Mouse (Mus musculus) neural tube, embryonic 11.5 days (tissue): ENCODE results near the gene Kcnj14. TPM values are rescaled to one million over a fixed set of nuclear protein-coding genes. Genes with fewer than 3 reads are reported as not detected.

Experiments
- ATAC-seq: fragments of 200-750 bp; cut with Nextera tagmentation; 2 replicates; pipeline ENCODE4 v1.8.0; 2017; ENCODE audit warnings: moderate number of reproducible peaks, mild to moderate bottlenecking, moderate TSS enrichment, moderate library complexity; ENCODE audit not compliant: insufficient read depth, low FRiP score, low TSS enrichment
- DNase-seq: peaks from one replicate; pipeline ENCODE4 v3.0.0-alpha.2; 2015; ENCODE audit warnings: low spot score
- H3K27ac ChIP-seq: fragments of 300-500 bp; sonication (generic); 2 replicates; pipeline ENCODE4 v1.5.1; 2014; ENCODE audit warnings: low read depth, mild to moderate bottlenecking, low read length
- H3K27me3 ChIP-seq: fragments of 300-500 bp; sonication (generic); 2 replicates; pipeline ENCODE4 v1.6.1; 2014; ENCODE audit warnings: mild to moderate bottlenecking, low read length, mixed read lengths; ENCODE audit not compliant: control insufficient read depth, insufficient read depth
- H3K36me3 ChIP-seq: fragments of 300-500 bp; sonication (generic); 2 replicates; pipeline ENCODE4 v1.6.1; 2014; ENCODE audit warnings: mild to moderate bottlenecking, low read length, moderate library complexity, mixed read lengths; ENCODE audit not compliant: control insufficient read depth, insufficient read depth
- H3K4me1 ChIP-seq: fragments of 300-500 bp; sonication (generic); 2 replicates; pipeline ENCODE4 v1.6.1; 2014; ENCODE audit warnings: low read length, mixed read lengths; ENCODE audit not compliant: control insufficient read depth, insufficient read depth
- H3K4me2 ChIP-seq: fragments of 300-500 bp; sonication (generic); 2 replicates; pipeline ENCODE4 v1.6.1; 2014; ENCODE audit warnings: low read depth, mild to moderate bottlenecking, moderate library complexity
- H3K4me3 ChIP-seq: fragments of 300-500 bp; sonication (generic); 2 replicates; pipeline ENCODE4 v1.5.1; 2014; ENCODE audit warnings: low read depth, low read length
- H3K9ac ChIP-seq: fragments of 300-500 bp; sonication (generic); 2 replicates; pipeline ENCODE4 v1.6.1; 2014; ENCODE audit warnings: mild to moderate bottlenecking, low read length
- H3K9me3 ChIP-seq: fragments of 300-500 bp; sonication (generic); 2 replicates; pipeline ENCODE4 v1.6.1; 2016; ENCODE audit warnings: low read length; ENCODE audit not compliant: control insufficient read depth
- WGBS: fragments of 180-500 bp; shearing (Covaris S2); extraction: QIAGEN DNeasy Blood & Tissue Kit; methylation state at CpG from one replicate; pipeline ENCODE4 v1.1.7; 2014; 5-methylcytosine and 5-hydroxymethylcytosine counted together
- polyA plus RNA-seq: library from polyadenylated mRNA; unstranded; fragments of >200 nt; fragmentation: Nextera tagmentation; extraction: Ambion mirVana; gene quantifications from 2 replicates; pipeline ENCODE4 v1.2.1, GENCODE M21; 2014

Kcnj14 gene
- polyA plus RNA-seq, 1 experiment from 2014 or later, result 0.88 TPM

DNA sequence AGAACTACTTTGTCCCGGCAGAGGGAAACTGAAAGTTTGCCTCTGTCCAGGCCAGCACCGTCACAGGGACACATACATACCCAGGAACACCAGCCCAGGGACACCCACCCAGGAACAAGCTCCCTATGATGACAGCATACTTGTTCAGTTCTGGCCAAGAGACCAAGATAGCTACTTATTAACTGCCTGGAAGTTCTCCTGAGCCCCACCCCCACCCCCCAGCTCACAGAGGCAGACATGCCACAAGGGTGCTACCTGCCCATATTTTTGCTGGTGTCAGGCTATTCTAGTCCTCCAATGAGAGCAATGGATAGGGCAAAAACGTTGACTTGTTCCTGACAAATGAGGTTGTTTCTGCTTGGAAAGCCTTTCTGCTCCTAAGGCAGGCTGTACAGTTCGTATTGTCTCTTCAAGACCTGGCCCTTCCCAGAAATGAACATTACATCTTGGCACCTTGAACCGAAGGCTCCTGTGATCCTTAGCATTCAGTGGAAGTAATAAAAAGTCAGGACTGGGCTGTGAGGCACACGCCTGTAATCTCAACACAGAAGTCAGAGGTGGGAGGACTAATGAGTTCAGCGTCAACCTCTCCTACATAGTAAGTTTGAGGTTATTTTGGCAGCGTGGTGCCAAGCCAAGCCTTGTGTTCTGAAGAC, 54.0 kb downstream of the Kcnj14 start:
- 73% methylated on average over 8 of the region's 8 CpGs for WGBS
- H3K9ac ChIP-seq, result no peak overlapping the region
- H3K4me3 ChIP-seq, result no peak overlapping the region
- ATAC-seq (no peak), DNase-seq (no peak)
- no peak overlapping the region for H3K4me2 ChIP-seq
- H3K9me3 ChIP-seq, result no peaks in the 10 kb centered on the region
- H3K36me3 ChIP-seq, result no peaks in the 10 kb centered on the region
- H3K27me3 ChIP-seq, result no peaks in the 10 kb centered on the region
- no peaks in the 10 kb centered on the region for H3K4me1 ChIP-seq
- H3K27ac ChIP-seq, result no peak overlapping the region

DNA sequence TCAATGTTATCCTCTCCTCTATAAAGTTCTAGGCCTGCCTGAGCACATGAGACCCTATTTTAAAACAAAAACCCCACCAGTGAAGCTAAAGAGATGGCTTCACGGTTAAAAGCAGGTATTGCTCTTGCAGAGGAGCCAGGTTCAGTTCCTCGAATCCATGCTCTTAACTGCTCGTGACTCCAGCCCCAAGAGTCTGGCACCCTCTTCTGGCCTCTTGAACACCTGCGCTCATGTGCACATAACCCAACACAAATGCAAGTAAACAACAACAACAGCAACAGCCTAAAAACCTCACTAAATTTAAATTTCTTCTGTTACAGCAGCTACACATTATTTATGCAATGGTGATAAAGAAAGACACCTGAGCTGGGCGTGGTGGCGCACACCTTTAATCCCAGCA, 57.1 kb downstream of the Kcnj14 start:
- ATAC-seq (no peak), DNase-seq (no peak)
- Histone ChIP-seq H3K4me3 (no peak overlapping the region), H3K27ac (no peak overlapping the region), H3K9me3 (no peaks in the 10 kb centered on the region), H3K9ac (no peak overlapping the region), H3K4me1 (no peaks in the 10 kb centered on the region), H3K27me3 (no peaks in the 10 kb centered on the region), H3K36me3 (no peaks in the 10 kb centered on the region), H3K4me2 (no peak overlapping the region)
- WGBS, result 89% methylated on average over 6 of the region's 6 CpGs

DNA sequence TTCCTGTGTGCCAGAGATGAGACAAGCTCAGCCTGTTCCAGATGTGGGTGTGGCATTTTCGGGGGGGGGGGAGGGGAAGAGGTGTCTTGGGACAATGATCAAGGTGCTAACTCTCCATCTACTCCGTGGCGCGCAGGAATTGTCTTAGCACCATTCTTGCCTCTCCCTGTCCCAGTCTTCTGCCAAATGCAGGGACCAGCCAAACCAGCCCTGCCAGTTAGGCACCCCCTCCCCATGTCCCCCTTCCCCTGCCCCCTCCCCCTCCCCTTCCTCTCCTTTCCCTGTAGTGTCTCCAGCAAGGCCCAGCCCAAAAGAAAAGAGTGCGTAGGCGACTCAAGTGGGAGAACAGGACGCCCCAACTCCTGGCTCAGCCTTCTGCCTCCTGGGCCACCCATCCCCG, 57.8 kb downstream of the Kcnj14 start:
- DNase-seq, result no peak
- Histone ChIP-seq H3K4me2 (no peak overlapping the region), H3K9me3 (no peaks in the 10 kb centered on the region), H3K9ac (no peak overlapping the region), H3K27ac (no peak overlapping the region), H3K27me3 (no peaks in the 10 kb centered on the region), H3K36me3 (no peaks in the 10 kb centered on the region), H3K4me1 (no peaks in the 10 kb centered on the region), H3K4me3 (no peak overlapping the region)
- WGBS, result 60% methylated on average over 7 of the region's 8 CpGs
- no peak for ATAC-seq

Other genes starting within 250 kb of the Kcnj14 start
- not detected in 2 replicates for gene Fgf21, start 209.3 kb downstream of the Kcnj14 start, polyA plus RNA-seq
- not detected in 2 replicates for gene Fut1, start 207.5 kb downstream of the Kcnj14 start, polyA plus RNA-seq
- not detected in 2 replicates for gene Izumo1, start 203.0 kb downstream of the Kcnj14 start, polyA plus RNA-seq
- gene Rasip1, start 197.3 kb downstream of the Kcnj14 start, polyA plus RNA-seq, result 5.7 and 7.5 TPM in 2 replicates
- 2.9 and 5.6 TPM in 2 replicates for gene Mamstr, start 184.8 kb downstream of the Kcnj14 start, polyA plus RNA-seq
- 0.08 and 0.11 TPM in 2 replicates for gene Fut2, start 158.4 kb downstream of the Kcnj14 start, polyA plus RNA-seq
- gene Ntn5, start 140.8 kb downstream of the Kcnj14 start, polyA plus RNA-seq, result 1.1 and 1.4 TPM in 2 replicates
- gene Sec1, start 130.4 kb downstream of the Kcnj14 start, polyA plus RNA-seq, result 1.7 and 2.1 TPM in 2 replicates
- gene Car11, start 124.9 kb downstream of the Kcnj14 start, polyA plus RNA-seq, result 11.5 and 12.4 TPM in 2 replicates
- 3.3 and 3.7 TPM in 2 replicates for gene Dbp, start 119.7 kb downstream of the Kcnj14 start, polyA plus RNA-seq
- 929 and 960 TPM in 2 replicates for gene Rpl18, start 109.3 kb downstream of the Kcnj14 start, polyA plus RNA-seq
- gene Sphk2, start 106.8 kb downstream of the Kcnj14 start, polyA plus RNA-seq, result 23.7 and 25.3 TPM in 2 replicates
- gene Fam83e, start 103.6 kb downstream of the Kcnj14 start, polyA plus RNA-seq, result 0.28 and 0.42 TPM in 2 replicates
- gene Spaca4, start 99.0 kb downstream of the Kcnj14 start, polyA plus RNA-seq, result not detected in 2 replicates
- gene Lmtk3, start 41.0 kb downstream of the Kcnj14 start, polyA plus RNA-seq, result 3.8 and 4.3 TPM in 2 replicates
- gene Sult2b1, start 40.1 kb downstream of the Kcnj14 start, polyA plus RNA-seq, result 1.1 and 1.8 TPM in 2 replicates
- gene Cyth2, start 10.2 kb downstream of the Kcnj14 start, polyA plus RNA-seq, result 223 and 239 TPM in 2 replicates
- 69.8 and 76.5 TPM in 2 replicates for gene Grwd1, start 6.2 kb upstream of the Kcnj14 start, polyA plus RNA-seq
- 75.4 and 86.4 TPM in 2 replicates for gene Kdelr1, start 48.0 kb upstream of the Kcnj14 start, polyA plus RNA-seq
- 0.37 and 0.73 TPM in 2 replicates for gene Grin2d, start 53.6 kb upstream of the Kcnj14 start, polyA plus RNA-seq
- 0.59 and 0.82 TPM in 2 replicates for gene Syngr4, start 71.9 kb upstream of the Kcnj14 start, polyA plus RNA-seq
- 2.8 and 3.9 TPM in 2 replicates for gene Tmem143, start 72.2 kb upstream of the Kcnj14 start, polyA plus RNA-seq
- gene Emp3, start 96.6 kb upstream of the Kcnj14 start, polyA plus RNA-seq, result 20.3 and 24.6 TPM in 2 replicates
- 2.9 and 3.4 TPM in 2 replicates for gene Ccdc114, start 99.3 kb upstream of the Kcnj14 start, polyA plus RNA-seq
- gene Abcc6, start 205.5 kb upstream of the Kcnj14 start, polyA plus RNA-seq, result 0.15 and 0.20 TPM in 2 replicates
- gene Nomo1, start 208.9 kb upstream of the Kcnj14 start, polyA plus RNA-seq, result 18.0 and 19.2 TPM in 2 replicates